Mouse (Mus musculus): ENCODE results near the gene Mrpl12. TPM values are rescaled to one million over a fixed set of nuclear protein-coding genes. Genes with fewer than 3 reads are reported as not detected.

Mrpl12 gene
- 228 and 239 TPM in 2 replicates for polyA plus RNA-seq (2015; fragmentation: Nextera tagmentation; extraction: Ambion mirVana)

DNA sequence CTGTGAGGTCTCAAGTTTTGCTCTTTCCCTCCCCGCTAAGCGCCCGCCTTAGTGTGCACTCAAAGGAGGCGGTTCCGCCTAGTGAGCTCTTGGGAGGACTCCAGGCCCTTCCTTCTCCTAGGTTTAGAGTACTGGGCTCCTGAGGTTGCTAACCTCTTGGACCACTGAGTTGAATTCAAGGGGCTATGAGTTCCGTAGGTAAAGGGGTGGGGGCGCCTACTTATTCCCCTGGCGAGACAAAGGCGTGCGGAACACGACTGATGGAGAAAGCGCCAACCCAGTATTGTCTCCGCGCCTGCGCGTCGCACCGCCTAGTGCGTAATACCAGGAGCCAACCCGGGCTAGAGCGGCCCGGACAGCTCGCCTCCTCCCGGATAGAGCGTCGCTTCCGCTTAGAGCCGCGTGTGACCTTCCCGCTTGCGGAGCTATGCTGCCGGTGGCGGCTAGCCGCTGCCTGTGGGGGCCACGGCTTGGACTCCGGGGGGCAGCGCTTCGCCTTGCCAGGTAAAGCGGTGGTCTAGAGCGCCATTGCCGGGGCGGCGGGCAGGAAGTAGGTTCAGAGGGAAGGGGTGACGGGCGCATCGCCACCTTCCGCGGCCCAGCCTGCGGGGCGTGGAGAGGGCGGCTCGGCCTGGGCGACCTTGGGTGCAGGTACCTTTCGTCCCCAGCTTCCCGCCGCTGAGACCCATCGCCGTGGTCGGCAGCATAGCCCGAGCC is at the start of gene Mrpl12:
Mrpl12 (plus strand) TSS at position 349 of the 717 bp plus-strand sequence.
- peak; percentile 92 for ATAC-seq
- Histone ChIP-seq H3K4me1 (ENCODE audit: control insufficient read depth, insufficient read depth, low read length) (peaks cover 19% of the 10 kb centered on the region), H3K36me3 (ENCODE audit: control insufficient read depth, insufficient read depth, low read length) (peaks cover 34% of the 10 kb centered on the region), H3K9me3 (ENCODE audit: control insufficient read depth, low read length) (no peaks in the 10 kb centered on the region), H3K4me3 (ENCODE audit: low read length) (peak within 1 kb of the TSS; percentile 98), H3K9ac (ENCODE audit: low read depth, low read length) (peak within 1 kb of the TSS; percentile 97), H3K4me2 (ENCODE audit: low read depth, low read length) (peak within 1 kb of the TSS; percentile 76), H3K27ac (ENCODE audit: low read length) (peak within 1 kb of the TSS; percentile 78), H3K27me3 (replicated peaks; ENCODE audit: control insufficient read depth, insufficient read depth, low read length) (no peaks in the 10 kb centered on the region)
- WGBS: under 1% methylated on average over 60 of the region's 60 CpGs

DNA sequence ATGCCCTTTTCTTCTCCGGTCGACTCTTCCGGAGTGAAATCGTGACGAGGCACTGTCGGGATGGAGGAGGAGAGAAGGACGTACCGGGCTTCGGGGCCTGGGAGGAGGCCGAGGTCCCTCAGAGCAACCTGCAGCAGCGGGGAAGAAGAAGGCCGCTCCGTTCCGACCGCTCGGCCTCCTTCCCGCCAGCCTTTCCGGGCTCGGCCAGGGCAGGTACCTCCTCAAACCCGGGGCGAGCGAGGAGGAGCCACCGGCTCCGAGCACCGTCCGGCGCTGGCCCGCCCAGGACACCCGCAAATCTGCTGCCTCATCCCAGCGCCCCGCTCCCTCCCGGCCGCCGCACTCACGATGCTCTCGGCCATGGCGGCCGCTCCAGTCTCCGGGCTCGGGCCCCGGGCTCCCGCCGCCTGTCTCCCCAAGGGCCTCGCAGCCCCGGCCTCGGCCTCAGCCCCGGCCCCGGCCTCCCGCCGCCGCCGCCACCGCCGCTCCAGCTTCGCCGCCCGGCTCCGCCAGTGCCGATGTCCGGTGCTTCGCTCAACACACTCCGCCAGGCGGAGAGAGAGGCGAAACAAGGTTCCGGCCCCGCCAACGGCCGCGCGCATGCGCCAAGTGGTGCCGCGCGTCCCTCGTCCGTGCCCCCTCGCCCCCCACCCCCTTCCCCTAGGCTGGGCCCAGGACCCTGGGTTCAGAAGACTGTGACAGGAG is 47.1 kb upstream of the Mrpl12 start, which contains the start of gene Nploc4:
Nploc4 (minus strand) TSS at position 557 of the 705 bp plus-strand sequence.
- Histone ChIP-seq H3K9me3 (ENCODE audit: control insufficient read depth, low read length) (no peaks in the 10 kb centered on the region), H3K36me3 (ENCODE audit: control insufficient read depth, insufficient read depth, low read length) (no peaks in the 10 kb centered on the region), H3K27ac (ENCODE audit: low read length) (peak within 1 kb of the TSS; percentile 83), H3K4me2 (ENCODE audit: low read depth, low read length) (peak within 1 kb of the TSS; percentile 82), H3K4me3 (ENCODE audit: low read length) (peak within 1 kb of the TSS; percentile 98), H3K9ac (ENCODE audit: low read depth, low read length) (peak within 1 kb of the TSS; percentile 96), H3K4me1 (ENCODE audit: control insufficient read depth, insufficient read depth, low read length) (peaks cover 10% of the 10 kb centered on the region), H3K27me3 (replicated peaks; ENCODE audit: control insufficient read depth, insufficient read depth, low read length) (no peaks in the 10 kb centered on the region)
- peak; percentile 91 for ATAC-seq
- WGBS: 1% methylated on average over 64 of the region's 77 CpGs

DNA sequence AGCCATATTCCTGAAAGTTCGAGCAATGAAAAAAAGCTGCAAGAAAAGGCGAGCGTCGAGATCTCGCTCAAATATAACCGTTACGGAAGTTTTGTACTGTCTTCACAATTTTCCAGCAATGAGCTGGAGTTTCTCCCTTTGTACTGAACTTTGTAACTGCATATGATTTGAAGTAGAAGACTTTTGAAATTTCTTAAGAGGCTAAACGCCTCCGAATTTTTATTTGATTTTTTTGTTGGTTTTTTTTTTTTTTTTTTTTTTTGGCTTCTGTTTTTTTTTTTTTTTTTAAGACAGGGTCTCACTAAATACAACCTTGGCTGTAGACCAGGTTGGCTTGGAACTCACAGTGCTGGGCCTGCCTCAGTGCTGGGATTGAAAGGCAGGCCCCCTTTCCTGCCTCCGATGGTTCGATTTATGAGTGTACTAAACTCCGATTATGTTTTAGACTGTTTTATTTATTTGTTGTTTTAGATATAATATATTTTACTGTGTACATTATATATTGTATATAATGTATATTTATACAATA is 46.5 kb upstream of the Mrpl12 start:
- H3K4me2 ChIP-seq (ENCODE audit: low read depth, low read length): peak overlapping the region; percentile 54
- WGBS: 24% methylated on average over 12 of the region's 12 CpGs
- no peaks in the 10 kb centered on the region for H3K27me3 ChIP-seq (replicated peaks; ENCODE audit: control insufficient read depth, insufficient read depth, low read length)
- no peak overlapping the region; the same call in 1 of the 2 replicates for H3K27ac ChIP-seq (ENCODE audit: low read length)
- no peak for ATAC-seq
- peak overlapping the region; percentile 98 for H3K4me3 ChIP-seq (ENCODE audit: low read length)
- peaks cover 10% of the 10 kb centered on the region for H3K4me1 ChIP-seq (ENCODE audit: control insufficient read depth, insufficient read depth, low read length)
- peak overlapping the region; percentile 96 for H3K9ac ChIP-seq (ENCODE audit: low read depth, low read length)
- no peaks in the 10 kb centered on the region for H3K9me3 ChIP-seq (ENCODE audit: control insufficient read depth, low read length)
- no peaks in the 10 kb centered on the region for H3K36me3 ChIP-seq (ENCODE audit: control insufficient read depth, insufficient read depth, low read length)

DNA sequence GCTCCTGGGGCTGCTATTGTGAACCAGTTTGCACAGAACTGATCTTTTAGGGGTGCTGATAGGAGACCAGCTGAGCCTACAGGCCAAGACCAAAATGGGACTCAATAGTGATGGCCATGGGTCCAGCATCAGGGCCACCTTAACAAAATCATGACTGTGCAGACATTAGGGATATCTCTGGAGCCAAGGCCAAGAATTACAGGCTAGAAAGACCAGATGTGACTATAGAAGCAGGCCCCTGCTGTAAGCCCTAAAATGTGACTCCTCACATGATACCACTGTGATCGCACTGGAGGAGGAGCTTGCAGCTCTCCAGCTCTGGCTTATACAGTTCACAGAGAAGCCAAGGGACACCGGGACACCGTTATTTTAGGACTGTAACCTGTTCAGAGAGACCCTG is 42.1 kb upstream of the Mrpl12 start, which contains the start of gene Tspan10:
Tspan10 (plus strand) TSS at position 301 of the 400 bp plus-strand sequence.
- Histone ChIP-seq H3K9ac (ENCODE audit: low read depth, low read length) (no peak within 1 kb of the TSS), H3K27ac (ENCODE audit: low read length) (no peak within 1 kb of the TSS), H3K4me2 (ENCODE audit: low read depth, low read length) (no peak within 1 kb of the TSS), H3K4me1 (ENCODE audit: control insufficient read depth, insufficient read depth, low read length) (no peaks in the 10 kb centered on the region), H3K36me3 (ENCODE audit: control insufficient read depth, insufficient read depth, low read length) (no peaks in the 10 kb centered on the region), H3K4me3 (ENCODE audit: low read length) (no peak within 1 kb of the TSS), H3K9me3 (ENCODE audit: control insufficient read depth, low read length) (no peaks in the 10 kb centered on the region), H3K27me3 (replicated peaks; ENCODE audit: control insufficient read depth, insufficient read depth, low read length) (no peaks in the 10 kb centered on the region)
- ATAC-seq: no peak
- WGBS: 93% methylated on average over 3 of the region's 3 CpGs

DNA sequence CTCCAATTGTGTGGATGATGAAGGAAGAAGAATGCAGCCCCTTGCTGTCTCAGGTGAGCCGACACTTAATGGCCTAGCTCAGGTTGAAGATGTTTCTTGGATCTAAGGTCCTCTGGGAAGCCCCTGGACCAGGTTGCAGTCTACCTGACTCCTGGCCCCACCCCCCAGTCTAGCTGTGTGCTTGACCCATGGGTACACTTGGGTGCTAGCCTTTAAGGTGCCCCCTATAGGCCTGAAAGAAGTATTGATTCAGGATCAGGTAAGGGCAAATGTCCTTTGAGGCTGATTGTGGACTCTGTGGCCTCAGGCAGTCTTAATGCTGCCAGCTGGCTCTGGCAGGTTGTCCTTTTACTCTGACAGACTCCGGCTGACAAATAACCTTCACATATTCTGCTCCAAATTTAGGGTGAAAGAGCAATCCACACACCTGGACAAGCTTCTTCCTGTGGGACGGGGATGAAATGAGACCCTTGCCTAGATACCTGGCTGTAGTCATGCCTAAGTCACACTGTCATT is 41.6 kb upstream of the Mrpl12 start:
- H3K4me2 ChIP-seq (ENCODE audit: low read depth, low read length): no peak overlapping the region
- no peak overlapping the region for H3K27ac ChIP-seq (ENCODE audit: low read length)
- H3K4me3 ChIP-seq (ENCODE audit: low read length): no peak overlapping the region
- 86% methylated on average over 3 of the region's 3 CpGs for WGBS
- H3K36me3 ChIP-seq (ENCODE audit: control insufficient read depth, insufficient read depth, low read length): no peaks in the 10 kb centered on the region
- no peaks in the 10 kb centered on the region for H3K9me3 ChIP-seq (ENCODE audit: control insufficient read depth, low read length)
- H3K4me1 ChIP-seq (ENCODE audit: control insufficient read depth, insufficient read depth, low read length): no peaks in the 10 kb centered on the region
- ATAC-seq: no peak
- no peaks in the 10 kb centered on the region for H3K27me3 ChIP-seq (replicated peaks; ENCODE audit: control insufficient read depth, insufficient read depth, low read length)
- no peak overlapping the region for H3K9ac ChIP-seq (ENCODE audit: low read depth, low read length)

DNA sequence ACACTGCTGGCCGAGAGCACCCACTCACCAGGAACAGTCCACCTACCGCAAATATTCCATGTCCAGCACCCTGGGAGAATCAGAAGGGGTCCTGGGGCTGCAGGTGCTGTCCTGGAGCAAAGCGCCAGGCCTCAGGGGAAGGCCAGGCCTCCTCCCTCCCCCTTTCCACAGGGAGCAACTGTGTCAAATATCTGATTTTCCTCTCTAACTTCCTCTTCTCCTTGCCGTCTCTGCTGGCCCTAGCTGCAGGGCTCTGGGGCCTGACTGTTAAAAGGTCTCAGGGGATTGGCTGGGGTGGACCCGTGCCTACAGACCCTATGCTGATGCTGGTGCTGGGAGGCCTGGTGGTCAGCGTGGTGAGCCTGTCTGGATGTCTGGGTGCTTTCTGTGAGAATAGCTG is 40.3 kb upstream of the Mrpl12 start:
- Histone ChIP-seq H3K9ac (ENCODE audit: low read depth, low read length) (0 out of 2 replicates have a peak overlapping the region, but pooled peaks have one; percentile 5), H3K9me3 (ENCODE audit: control insufficient read depth, low read length) (no peaks in the 10 kb centered on the region), H3K4me1 (ENCODE audit: control insufficient read depth, insufficient read depth, low read length) (no peaks in the 10 kb centered on the region), H3K4me2 (ENCODE audit: low read depth, low read length) (no peak overlapping the region), H3K27me3 (replicated peaks; ENCODE audit: control insufficient read depth, insufficient read depth, low read length) (no peaks in the 10 kb centered on the region), H3K27ac (ENCODE audit: low read length) (no peak overlapping the region), H3K4me3 (ENCODE audit: low read length) (no peak overlapping the region), H3K36me3 (ENCODE audit: control insufficient read depth, insufficient read depth, low read length) (no peaks in the 10 kb centered on the region)
- no peak for ATAC-seq
- WGBS: 70% methylated on average over 6 of the region's 6 CpGs

DNA sequence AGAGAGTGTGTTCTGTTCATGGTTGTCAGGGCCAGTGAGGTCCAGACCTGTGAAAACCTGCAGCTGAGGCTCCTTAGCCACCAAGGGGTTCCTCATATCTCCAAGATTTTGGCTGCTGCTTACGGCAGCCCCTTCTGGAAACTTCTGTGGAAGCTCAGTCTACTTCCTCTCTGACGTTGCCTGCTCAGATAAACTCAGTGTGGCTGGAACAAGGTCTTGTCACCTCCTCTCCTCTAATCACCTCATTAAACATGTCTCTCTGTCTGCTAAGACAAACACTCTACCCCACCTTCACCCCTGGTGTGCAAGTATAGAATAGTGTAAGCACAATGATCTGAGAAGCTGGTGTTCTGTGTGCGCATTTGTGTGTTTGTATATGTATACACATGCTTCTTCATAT is 38.9 kb upstream of the Mrpl12 start:
- Histone ChIP-seq H3K4me3 (ENCODE audit: low read length) (no peak overlapping the region), H3K9ac (ENCODE audit: low read depth, low read length) (no peak overlapping the region), H3K27me3 (replicated peaks; ENCODE audit: control insufficient read depth, insufficient read depth, low read length) (no peaks in the 10 kb centered on the region), H3K9me3 (ENCODE audit: control insufficient read depth, low read length) (no peaks in the 10 kb centered on the region), H3K4me2 (ENCODE audit: low read depth, low read length) (no peak overlapping the region), H3K4me1 (ENCODE audit: control insufficient read depth, insufficient read depth, low read length) (no peaks in the 10 kb centered on the region), H3K27ac (ENCODE audit: low read length) (no peak overlapping the region), H3K36me3 (ENCODE audit: control insufficient read depth, insufficient read depth, low read length) (no peaks in the 10 kb centered on the region)
- ATAC-seq: no peak
- WGBS: 73% methylated on average over 3 of the region's 3 CpGs

DNA sequence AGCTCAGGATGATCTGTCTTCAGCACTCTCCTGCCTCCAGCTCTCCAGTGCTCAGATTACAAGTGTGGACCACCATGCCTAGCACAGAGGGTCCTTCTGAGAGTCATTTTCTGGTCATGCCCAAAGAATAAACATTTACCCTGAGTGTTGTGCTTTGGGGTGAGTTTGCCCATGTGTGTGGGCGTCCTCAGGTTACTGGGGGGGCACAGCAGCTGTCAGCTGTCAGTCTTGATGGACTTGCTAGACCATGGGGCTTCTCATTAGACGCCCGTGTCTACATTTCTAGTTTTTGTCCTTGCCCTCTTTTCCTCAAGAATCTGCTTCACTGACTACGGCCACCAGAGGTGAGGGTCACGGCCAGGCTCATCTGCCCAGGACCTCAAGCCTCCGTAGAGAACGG is 37.2 kb upstream of the Mrpl12 start:
- Histone ChIP-seq H3K27ac (ENCODE audit: low read length) (no peak overlapping the region), H3K4me2 (ENCODE audit: low read depth, low read length) (no peak overlapping the region), H3K36me3 (ENCODE audit: control insufficient read depth, insufficient read depth, low read length) (no peaks in the 10 kb centered on the region), H3K27me3 (replicated peaks; ENCODE audit: control insufficient read depth, insufficient read depth, low read length) (no peaks in the 10 kb centered on the region), H3K9ac (ENCODE audit: low read depth, low read length) (no peak overlapping the region), H3K9me3 (ENCODE audit: control insufficient read depth, low read length) (no peaks in the 10 kb centered on the region), H3K4me3 (ENCODE audit: low read length) (no peak overlapping the region), H3K4me1 (ENCODE audit: control insufficient read depth, insufficient read depth, low read length) (no peaks in the 10 kb centered on the region)
- no peak for ATAC-seq
- WGBS: 77% methylated on average over 7 of the region's 7 CpGs

DNA sequence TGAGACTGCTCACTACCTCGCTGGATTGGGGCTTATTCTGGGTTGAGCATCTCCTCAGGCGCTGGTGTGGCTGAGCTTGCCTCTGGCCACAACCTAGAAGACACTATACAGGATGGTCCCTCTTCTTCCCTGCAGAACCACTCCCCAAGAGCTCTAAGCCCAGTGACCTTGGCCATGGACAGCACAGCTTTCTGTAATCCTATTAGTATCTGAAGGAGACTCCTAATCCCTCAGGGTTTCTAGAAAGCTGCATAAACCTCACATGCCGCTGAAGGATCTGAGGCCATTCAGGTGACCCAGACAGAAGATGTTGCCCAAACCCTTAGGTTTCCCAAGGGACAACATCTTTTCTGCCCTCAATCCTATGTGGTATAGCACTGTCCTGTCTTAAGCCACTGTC is 32.2 kb upstream of the Mrpl12 start:
- no peaks in the 10 kb centered on the region for H3K9me3 ChIP-seq (ENCODE audit: control insufficient read depth, low read length)
- no peak overlapping the region for H3K4me3 ChIP-seq (ENCODE audit: low read length)
- H3K9ac ChIP-seq (ENCODE audit: low read depth, low read length): no peak overlapping the region
- H3K36me3 ChIP-seq (ENCODE audit: control insufficient read depth, insufficient read depth, low read length): no peaks in the 10 kb centered on the region
- no peak overlapping the region for H3K27ac ChIP-seq (ENCODE audit: low read length)
- 63% methylated on average over 3 of the region's 3 CpGs for WGBS
- 0 out of 2 replicates have a peak, but pooled peaks cover 6% of the 10 kb centered on the region for H3K4me1 ChIP-seq (ENCODE audit: control insufficient read depth, insufficient read depth, low read length)
- H3K27me3 ChIP-seq (replicated peaks; ENCODE audit: control insufficient read depth, insufficient read depth, low read length): no peaks in the 10 kb centered on the region
- no peak for ATAC-seq
- no peak overlapping the region for H3K4me2 ChIP-seq (ENCODE audit: low read depth, low read length)
